Mouse (Mus musculus) myocyte (in vitro differentiated cells): ENCODE data around the gene Lcp2. TPM values are rescaled to one million over a fixed set of nuclear protein-coding genes. Genes with fewer than 3 reads are reported as not detected.

Experiments used
- H3K27me3 ChIP-seq: one replicate; pipeline ENCODE4 v1.6.1; 2011; ENCODE audit not compliant: control insufficient read depth, insufficient read depth, insufficient read length
- H3K36me3 ChIP-seq: one replicate; pipeline ENCODE4 v1.6.1; 2011; ENCODE audit not compliant: control insufficient read depth, insufficient read depth
- H3K4me2 ChIP-seq: one replicate; pipeline ENCODE4 v1.6.1; 2011; ENCODE audit warnings: low read depth, control low read depth
- H3K4me3 ChIP-seq: one replicate; pipeline ENCODE4 v1.5.1; 2011; ENCODE audit warnings: mild to moderate bottlenecking, control low read depth, moderate library complexity
- H3K79me2 ChIP-seq: one replicate; pipeline ENCODE4 v1.6.1; 2011; ENCODE audit not compliant: control insufficient read depth, insufficient read depth
- H3ac ChIP-seq: one replicate; pipeline ENCODE4 v1.6.1; 2011; ENCODE audit not compliant: control insufficient read depth, insufficient read length
- CEBPB ChIP-seq: IDR thresholded peaks from 2 replicates; pipeline ENCODE4 v1.6.1; 2011; ENCODE audit warnings: mild to moderate bottlenecking, moderate library complexity; ENCODE audit not compliant: poor library complexity, insufficient read depth, severe bottlenecking
- E2F4 ChIP-seq: IDR thresholded peaks from one replicate; pipeline ENCODE4 v1.6.1; 2011; ENCODE audit warnings: mild to moderate bottlenecking, control low read depth, moderate library complexity; ENCODE audit not compliant: insufficient read depth
- MAX ChIP-seq: IDR thresholded peaks from one replicate; pipeline ENCODE4 v1.6.1; 2011; ENCODE audit warnings: low read depth, mild to moderate bottlenecking, control low read depth
- MYOD1 ChIP-seq, 3 experiments: IDR thresholded peaks; one replicate each; pipeline ENCODE4 v1.6.1; 2011; ENCODE audit warnings: control low read depth in 2 of 3, low read depth in 2 of 3, mild to moderate bottlenecking in 2 of 3, moderate library complexity in 1 of 3; ENCODE audit not compliant: insufficient read length in 2 of 3, control insufficient read depth in 1 of 3
- MYOG ChIP-seq, 3 experiments: IDR thresholded peaks; one replicate each; pipeline ENCODE4 v1.6.1; 2011; ENCODE audit warnings: control low read depth in 2 of 3, low read depth in 2 of 3, mild to moderate bottlenecking in 2 of 3; ENCODE audit not compliant: insufficient read length in 2 of 3, control insufficient read depth in 1 of 3, insufficient read depth in 1 of 3
- POLR2A ChIP-seq: IDR thresholded peaks from one replicate; pipeline ENCODE4 v1.6.1; 2011; ENCODE audit warnings: low read depth, mild to moderate bottlenecking, control low read depth, moderate library complexity; ENCODE audit not compliant: insufficient read length
- POLR2AphosphoS2 ChIP-seq: IDR thresholded peaks from one replicate; pipeline ENCODE4 v1.6.1; 2011; ENCODE audit warnings: low read depth, control low read depth; ENCODE audit not compliant: insufficient read length
- REST ChIP-seq: IDR thresholded peaks from one replicate; pipeline ENCODE4 v1.6.1; 2011; ENCODE audit warnings: mild to moderate bottlenecking, control low read depth, moderate library complexity; ENCODE audit not compliant: insufficient read depth, insufficient read length
- SRF ChIP-seq: IDR thresholded peaks from one replicate; pipeline ENCODE4 v1.6.1; 2011; ENCODE audit warnings: low read depth; ENCODE audit not compliant: control insufficient read depth, insufficient read length
- TCF12 ChIP-seq: IDR thresholded peaks from one replicate; pipeline ENCODE4 v1.6.1; 2011; ENCODE audit warnings: mild to moderate bottlenecking, control low read depth; ENCODE audit not compliant: poor library complexity, insufficient read depth, severe bottlenecking
- TCF3 ChIP-seq: IDR thresholded peaks from one replicate; pipeline ENCODE4 v1.6.1; 2011; ENCODE audit warnings: low read depth, control low read depth; ENCODE audit not compliant: insufficient read length
- USF1 ChIP-seq: IDR thresholded peaks from one replicate; pipeline ENCODE4 v1.6.1; 2011; ENCODE audit warnings: low read depth, mild to moderate bottlenecking, control low read depth, moderate library complexity
- polyA plus RNA-seq: library from polyadenylated mRNA; unstranded; fragments of >200 nt; fragmentation: generic; extraction: Trizol; gene quantifications from one replicate; pipeline ENCODE4 v1.2.1, GENCODE M21; 2012; ENCODE audit warnings: missing spikeins

Gene Lcp2
- polyA plus RNA-seq, 1 experiment: 0.07 TPM

DNA sequence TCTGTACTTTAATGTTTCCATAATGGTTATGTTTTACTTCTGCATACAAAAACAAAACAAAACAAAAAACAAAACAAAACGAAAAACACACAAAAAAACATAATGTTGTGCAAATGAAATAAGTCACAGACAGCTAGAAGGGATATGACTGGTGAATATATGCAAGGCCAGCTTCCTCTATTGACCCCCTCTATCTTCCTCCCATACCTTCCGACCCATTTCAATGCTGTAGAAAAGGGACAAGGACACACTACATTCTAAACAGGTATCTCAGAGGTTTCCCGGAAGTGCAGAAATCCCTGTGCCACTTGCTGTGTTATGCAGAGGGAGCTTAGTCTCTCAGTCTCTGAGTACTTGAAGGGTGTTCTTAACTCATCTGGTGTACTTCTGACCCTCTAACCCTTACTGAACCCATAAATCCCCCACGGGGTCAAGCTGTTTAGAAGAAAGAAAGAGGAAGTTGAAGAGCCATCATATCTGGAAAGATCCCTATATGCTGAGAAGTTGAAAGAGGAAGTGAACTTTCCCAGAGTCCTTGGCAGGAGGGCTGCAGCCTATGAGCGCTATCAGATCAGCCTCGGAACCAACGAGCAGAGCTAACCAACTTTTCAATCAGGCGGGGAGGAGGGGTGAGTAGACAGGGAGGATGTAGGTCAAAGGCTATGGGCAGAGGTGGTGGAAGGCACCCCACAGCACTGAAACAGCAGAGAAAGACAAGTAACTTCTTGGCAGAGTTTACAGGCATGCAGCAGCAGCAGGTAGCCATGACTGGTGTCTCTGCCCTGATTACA lies 15.5 kb upstream of the Lcp2 start:
- no peak overlapping the region for H3ac ChIP-seq
- H3K79me2 ChIP-seq: no peaks in the 10 kb centered on the region
- H3K4me2 ChIP-seq: no peak overlapping the region
- no peak overlapping the region for H3K4me3 ChIP-seq
- H3K36me3 ChIP-seq: no peaks in the 10 kb centered on the region
- H3K27me3 ChIP-seq: no peaks in the 10 kb centered on the region
- TF ChIP-seq REST (no peak), E2F4 (no peak), USF1 (no peak), MYOD1 (IDR thresholded peaks at IDR 0.05; ENCODE audit: control insufficient read depth in 1 of 3, insufficient read length in 2 of 3, low read depth in 2 of 3) (no peak), POLR2AphosphoS2 (no peak), TCF3 (no peak), MAX (no peak), POLR2A (no peak), TCF12 (no peak), CEBPB (no peak), MYOG (IDR thresholded peaks at IDR 0.05; ENCODE audit: control insufficient read depth in 1 of 3, insufficient read depth in 1 of 3, insufficient read length in 2 of 3, low read depth in 2 of 3) (no peak), SRF (no peak)

DNA sequence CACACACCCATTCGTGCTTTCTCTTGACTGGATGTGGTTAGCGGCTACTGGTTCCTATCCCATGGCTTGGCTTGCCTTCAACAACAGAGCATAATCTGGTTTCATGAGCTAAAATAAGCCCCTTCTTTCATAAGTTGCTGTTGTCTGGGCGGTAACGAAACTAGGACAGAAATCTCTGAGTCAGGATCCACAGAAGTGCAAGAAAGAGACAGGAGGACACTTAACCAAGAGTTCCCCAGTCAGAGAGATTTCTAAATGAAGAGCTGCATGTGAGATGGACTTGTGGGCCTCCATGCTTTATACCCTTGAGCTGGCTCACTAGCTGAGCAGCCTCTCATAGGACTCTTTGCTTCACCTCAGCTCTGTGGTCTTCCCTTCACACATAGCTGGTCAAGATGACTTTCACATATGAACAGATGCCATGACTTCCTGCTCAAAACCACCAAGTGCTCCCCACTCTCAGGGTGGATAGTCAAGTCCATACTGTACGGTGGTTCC lies 12.7 kb upstream of the Lcp2 start:
- Histone ChIP-seq H3K36me3 (no peaks in the 10 kb centered on the region), H3ac (no peak overlapping the region), H3K4me3 (no peak overlapping the region), H3K4me2 (no peak overlapping the region), H3K27me3 (no peaks in the 10 kb centered on the region), H3K79me2 (no peaks in the 10 kb centered on the region)
- TF ChIP-seq TCF12 (no peak), E2F4 (no peak), USF1 (no peak), SRF (no peak), POLR2AphosphoS2 (no peak), POLR2A (no peak), TCF3 (no peak)

GRCm38 (mm10) chr11:34034794-34035193 lies 11.9 kb upstream of the Lcp2 start:
- no peaks in the 10 kb centered on the region for H3K36me3 ChIP-seq
- H3K79me2 ChIP-seq: no peaks in the 10 kb centered on the region
- no peak overlapping the region for H3ac ChIP-seq
- no peak for TF ChIP-seq MYOD1 (IDR thresholded peaks at IDR 0.05; ENCODE audit: control insufficient read depth in 1 of 3, insufficient read length in 2 of 3, low read depth in 2 of 3)
- TF ChIP-seq POLR2A: no peak
- TF ChIP-seq MYOG (IDR thresholded peaks at IDR 0.05; ENCODE audit: control insufficient read depth in 1 of 3, insufficient read depth in 1 of 3, insufficient read length in 2 of 3, low read depth in 2 of 3): no peak
- no peak for TF ChIP-seq TCF12
- no peak for TF ChIP-seq SRF
- no peak for TF ChIP-seq CEBPB
- no peak for TF ChIP-seq MAX
- TF ChIP-seq POLR2AphosphoS2: no peak
- no peak for TF ChIP-seq USF1
- TF ChIP-seq TCF3: no peak
- no peak for TF ChIP-seq E2F4
- TF ChIP-seq REST: no peak
- H3K4me3 ChIP-seq: no peak overlapping the region
- H3K27me3 ChIP-seq: no peaks in the 10 kb centered on the region
- no peak overlapping the region for H3K4me2 ChIP-seq

GRCm38 (mm10) chr11:34035909-34036658 lies 10.6 kb upstream of the Lcp2 start:
- Histone ChIP-seq H3K4me2 (no peak overlapping the region), H3K27me3 (no peaks in the 10 kb centered on the region), H3ac (no peak overlapping the region), H3K79me2 (no peaks in the 10 kb centered on the region), H3K4me3 (no peak overlapping the region), H3K36me3 (no peaks in the 10 kb centered on the region)
- TF ChIP-seq MAX: no peak

GRCm38 (mm10) chr11:34040061-34040460 lies 6.7 kb upstream of the Lcp2 start:
- no peak overlapping the region for H3K4me2 ChIP-seq
- H3K36me3 ChIP-seq: no peaks in the 10 kb centered on the region
- no peak overlapping the region for H3ac ChIP-seq
- no peak overlapping the region for H3K4me3 ChIP-seq
- TF ChIP-seq MAX (no peak), TCF12 (no peak), TCF3 (no peak), MYOD1 (IDR thresholded peaks at IDR 0.05; ENCODE audit: control insufficient read depth in 1 of 3, insufficient read length in 2 of 3, low read depth in 2 of 3) (no peak), SRF (no peak), USF1 (no peak), POLR2A (no peak), POLR2AphosphoS2 (no peak), MYOG (IDR thresholded peaks at IDR 0.05; ENCODE audit: control insufficient read depth in 1 of 3, insufficient read depth in 1 of 3, insufficient read length in 2 of 3, low read depth in 2 of 3) (no peak), REST (no peak), CEBPB (no peak), E2F4 (no peak)
- no peaks in the 10 kb centered on the region for H3K79me2 ChIP-seq
- no peaks in the 10 kb centered on the region for H3K27me3 ChIP-seq
